Mouse (Mus musculus): Measurements from ENCODE around the gene Azi2. TPM values are rescaled to one million over a fixed set of nuclear protein-coding genes. Genes with fewer than 3 reads are reported as not detected.

The Azi2 gene
- polyA plus RNA-seq (2016; fragmentation: Nextera tagmentation; extraction: Ambion mirVana) = 78.7 and 80.6 TPM in 2 replicates

DNA sequence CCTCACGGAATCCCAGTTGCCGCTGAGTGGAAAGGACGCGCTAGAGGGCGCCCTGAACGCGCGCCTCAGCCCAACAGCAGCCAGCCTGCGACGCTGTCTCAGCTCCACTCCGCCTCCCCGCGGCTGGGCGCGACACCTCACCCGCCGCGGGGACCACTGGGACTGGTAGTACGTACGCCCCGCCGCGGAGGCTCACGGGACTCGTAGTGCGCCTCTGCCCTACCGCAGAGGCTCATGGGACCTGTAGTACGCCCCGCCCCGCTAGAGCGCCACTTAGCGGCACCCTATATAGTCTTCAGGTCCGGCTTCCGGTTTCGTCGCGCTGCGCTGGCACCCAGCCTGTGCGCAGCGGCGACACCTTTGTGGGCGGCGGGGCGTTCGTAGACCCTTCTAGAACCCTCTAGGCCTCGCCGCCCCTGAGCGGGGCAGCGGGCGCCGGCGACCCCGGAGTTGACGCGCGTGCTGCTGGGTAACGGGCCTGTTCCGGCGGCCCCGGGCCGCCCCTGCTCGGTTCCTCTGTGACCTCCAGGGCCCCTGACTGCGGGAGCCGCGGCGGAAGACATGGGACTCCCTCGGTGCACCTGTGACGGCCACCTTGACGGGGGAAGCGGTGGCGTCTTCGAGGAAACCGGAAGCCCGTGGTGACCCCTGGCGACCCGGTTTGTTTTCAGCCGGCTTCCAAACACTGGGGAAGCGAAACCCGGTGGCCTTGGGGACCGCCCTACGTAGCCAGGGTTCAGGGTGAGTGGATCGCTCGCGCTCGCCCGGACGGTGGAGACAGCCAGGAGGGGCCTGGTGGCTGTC, at the start of gene Azi2:
Azi2 (plus strand) TSS at position 282 of the 804 bp plus-strand sequence.
- Histone ChIP-seq H3K4me3 (peak within 1 kb of the TSS; percentile 82), H3K9me3 (no peaks in the 10 kb centered on the region), H3K27me3 (no peaks in the 10 kb centered on the region), H3K4me1 (peaks cover 15% of the 10 kb centered on the region), H3K27ac (replicated peaks) (peak within 1 kb of the TSS; percentile 94), H3K9ac (replicated peaks) (peak within 1 kb of the TSS; percentile 83), H3K36me3 (no peaks in the 10 kb centered on the region), H3K4me2 (replicated peaks) (peak within 1 kb of the TSS; percentile 71)
- under 1% methylated on average over 77 of the region's 87 CpGs for WGBS
- ATAC-seq (ENCODE audit: low FRiP score, low read depth) = peak; percentile 98

DNA sequence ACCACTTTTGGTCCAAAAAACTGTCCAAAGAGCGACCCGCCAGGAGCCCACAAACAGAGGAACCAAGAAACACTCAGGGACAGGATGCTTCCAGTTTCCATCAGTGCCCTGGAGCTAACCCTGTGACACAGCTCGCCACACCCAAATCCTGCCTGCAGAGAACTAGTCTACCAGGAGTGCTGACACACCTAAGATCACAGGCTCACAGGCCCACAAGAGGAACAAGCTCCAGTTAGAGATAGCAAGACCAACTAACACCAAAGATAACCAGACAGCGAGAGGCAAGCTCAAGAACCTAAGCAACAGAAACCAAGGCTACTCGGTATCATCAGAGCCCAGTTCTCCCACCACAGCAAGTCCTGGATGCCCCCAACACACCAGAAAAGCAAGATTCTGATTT, 43.7 kb upstream of the Azi2 start:
- Histone ChIP-seq H3K27ac (replicated peaks) (no peak overlapping the region), H3K27me3 (no peaks in the 10 kb centered on the region), H3K4me1 (no peaks in the 10 kb centered on the region), H3K4me2 (replicated peaks) (no peak overlapping the region), H3K9ac (replicated peaks) (no peak overlapping the region), H3K36me3 (no peaks in the 10 kb centered on the region), H3K4me3 (no peak overlapping the region), H3K9me3 (no peaks in the 10 kb centered on the region)
- no peak for ATAC-seq (ENCODE audit: low FRiP score, low read depth)
- WGBS = 93% methylated on average over 5 of the region's 5 CpGs

DNA sequence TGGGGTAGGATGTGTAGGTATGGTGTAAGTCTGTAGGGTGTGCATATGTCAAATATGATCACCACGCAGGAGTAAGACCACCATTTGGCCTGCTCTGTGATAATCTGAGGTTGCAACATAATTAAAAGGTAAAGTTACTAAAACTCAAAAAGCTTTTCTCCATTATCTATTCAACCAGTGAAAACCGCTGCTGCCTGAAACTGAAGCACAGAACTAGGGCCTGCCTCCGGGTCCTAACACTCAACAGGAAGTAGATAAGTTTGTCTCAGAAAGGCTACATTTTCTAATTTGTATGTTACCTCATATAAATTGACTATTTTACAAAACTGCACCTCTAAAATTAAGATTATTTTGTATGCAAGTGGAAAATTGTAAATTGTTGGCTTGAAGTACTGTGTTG, 38.8 kb upstream of the Azi2 start:
- no peaks in the 10 kb centered on the region for H3K27me3 ChIP-seq
- no peak for ATAC-seq (ENCODE audit: low FRiP score, low read depth)
- no peak overlapping the region for H3K4me3 ChIP-seq
- H3K9ac ChIP-seq (replicated peaks) = no peak overlapping the region
- H3K27ac ChIP-seq (replicated peaks) = no peak overlapping the region
- H3K4me2 ChIP-seq (replicated peaks) = no peak overlapping the region
- H3K4me1 ChIP-seq = no peaks in the 10 kb centered on the region
- H3K36me3 ChIP-seq = no peaks in the 10 kb centered on the region
- H3K9me3 ChIP-seq = no peaks in the 10 kb centered on the region
- WGBS = 96% methylated on average over 3 of the region's 3 CpGs

DNA sequence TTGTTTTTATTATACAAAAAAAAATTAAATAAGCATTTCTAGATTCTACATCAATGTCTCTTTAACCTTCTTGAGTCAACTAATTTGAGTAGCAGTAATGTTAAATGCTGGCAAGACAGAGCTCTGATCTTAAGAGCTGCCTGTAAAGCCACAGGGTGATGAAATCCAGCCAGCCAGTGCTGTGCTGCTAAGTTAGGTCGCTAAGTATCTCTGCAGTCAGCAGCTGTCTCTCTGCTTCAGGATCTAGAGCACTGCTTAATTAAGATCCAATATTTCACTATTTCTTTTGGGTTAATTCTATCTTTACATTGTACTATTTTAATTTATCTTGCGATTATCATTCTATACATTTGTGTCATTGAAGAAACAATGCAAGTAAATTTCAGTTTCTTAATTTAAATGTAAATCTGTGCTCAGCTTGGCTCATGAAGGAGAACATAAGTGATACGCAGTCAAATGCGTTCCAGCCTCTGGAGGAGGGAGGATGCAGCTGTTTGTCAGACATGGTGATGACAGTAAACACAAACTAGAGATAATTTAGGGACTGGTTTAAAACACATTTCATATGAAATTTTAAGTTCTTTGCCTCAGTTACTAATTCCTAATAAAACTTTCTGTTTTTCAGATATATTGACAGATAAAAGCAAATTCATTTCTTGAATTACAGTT, 36.9 kb upstream of the Azi2 start:
- no peaks in the 10 kb centered on the region for H3K27me3 ChIP-seq
- 88% methylated on average over 4 of the region's 4 CpGs for WGBS
- no peaks in the 10 kb centered on the region for H3K9me3 ChIP-seq
- no peak overlapping the region for H3K4me2 ChIP-seq (replicated peaks)
- no peaks in the 10 kb centered on the region for H3K4me1 ChIP-seq
- no peaks in the 10 kb centered on the region for H3K36me3 ChIP-seq
- H3K4me3 ChIP-seq = no peak overlapping the region
- H3K27ac ChIP-seq (replicated peaks) = no peak overlapping the region
- no peak overlapping the region for H3K9ac ChIP-seq (replicated peaks)
- no peak for ATAC-seq (ENCODE audit: low FRiP score, low read depth)

DNA sequence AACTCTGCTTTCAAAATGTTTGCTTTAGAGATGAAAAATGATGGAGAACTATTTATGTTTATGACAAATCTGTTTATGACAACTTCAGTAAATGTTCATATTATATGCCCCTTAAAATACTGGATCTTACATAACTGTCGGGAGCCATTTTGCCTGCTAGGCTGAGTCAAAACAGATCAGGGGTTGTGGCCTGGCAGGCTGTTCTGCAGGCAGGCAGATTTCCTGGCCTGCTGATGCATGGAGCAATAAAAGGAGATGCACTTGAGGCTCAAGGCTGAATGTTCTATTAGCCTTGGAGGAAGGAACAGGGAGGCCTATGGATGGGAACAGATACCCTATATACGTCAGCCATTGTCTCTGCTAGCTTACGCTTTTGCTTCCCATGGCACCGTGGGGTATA, 36.4 kb upstream of the Azi2 start:
- Histone ChIP-seq H3K27me3 (no peaks in the 10 kb centered on the region), H3K4me2 (replicated peaks) (no peak overlapping the region), H3K9me3 (no peaks in the 10 kb centered on the region), H3K27ac (replicated peaks) (no peak overlapping the region), H3K4me3 (no peak overlapping the region), H3K36me3 (no peaks in the 10 kb centered on the region), H3K9ac (replicated peaks) (no peak overlapping the region), H3K4me1 (no peaks in the 10 kb centered on the region)
- ATAC-seq (ENCODE audit: low FRiP score, low read depth) = no peak
- 95% methylated on average over 4 of the region's 4 CpGs for WGBS

DNA sequence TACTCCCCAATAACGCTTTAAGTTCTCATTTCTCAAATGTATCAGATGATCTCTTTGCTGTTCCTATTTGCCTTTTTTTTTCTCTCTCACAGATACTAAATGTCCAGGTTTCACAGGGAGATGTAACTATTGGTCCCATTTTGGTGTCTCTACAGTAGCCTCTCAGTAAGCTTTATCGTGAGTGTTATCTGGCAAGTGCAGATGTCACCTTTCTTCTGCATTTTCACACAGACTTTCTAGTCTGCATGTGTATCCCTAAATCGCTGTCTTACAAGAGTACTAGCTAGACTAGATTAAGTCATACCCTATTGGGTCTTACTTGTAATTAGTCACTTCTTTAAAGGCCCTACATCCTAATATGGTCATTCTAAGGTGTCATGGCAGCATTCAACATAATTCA, 27.4 kb upstream of the Azi2 start:
- H3K27me3 ChIP-seq = no peaks in the 10 kb centered on the region
- no peaks in the 10 kb centered on the region for H3K9me3 ChIP-seq
- H3K4me2 ChIP-seq (replicated peaks) = no peak overlapping the region
- no peaks in the 10 kb centered on the region for H3K4me1 ChIP-seq
- H3K27ac ChIP-seq (replicated peaks) = no peak overlapping the region
- no peak for ATAC-seq (ENCODE audit: low FRiP score, low read depth)
- H3K9ac ChIP-seq (replicated peaks) = no peak overlapping the region
- no peak overlapping the region for H3K4me3 ChIP-seq
- WGBS = 92% methylated on average over 3 of the region's 3 CpGs
- H3K36me3 ChIP-seq = no peaks in the 10 kb centered on the region

DNA sequence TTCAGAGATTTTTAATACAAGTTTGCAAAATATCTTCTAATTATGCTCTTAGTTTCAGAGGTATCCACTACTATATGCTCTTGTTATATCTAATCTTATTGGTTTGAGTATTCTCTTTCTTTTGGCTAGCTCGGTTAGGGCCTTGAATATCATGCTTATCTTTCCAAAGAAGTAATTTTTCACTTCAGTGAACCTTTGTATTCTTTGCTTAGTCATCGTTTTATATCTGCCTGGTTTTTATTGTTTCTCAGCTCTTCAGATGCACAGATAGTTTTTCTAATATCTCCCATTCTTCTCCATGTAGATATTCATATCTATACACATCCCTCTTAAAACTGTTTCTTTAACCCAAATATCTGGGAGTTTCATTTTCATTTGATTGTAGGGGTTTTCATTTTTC, 15.3 kb upstream of the Azi2 start:
- Histone ChIP-seq H3K9me3 (no peaks in the 10 kb centered on the region), H3K4me1 (no peaks in the 10 kb centered on the region), H3K4me3 (no peak overlapping the region), H3K27me3 (no peaks in the 10 kb centered on the region), H3K9ac (replicated peaks) (no peak overlapping the region), H3K4me2 (replicated peaks) (no peak overlapping the region), H3K27ac (replicated peaks) (no peak overlapping the region), H3K36me3 (no peaks in the 10 kb centered on the region)
- ATAC-seq (ENCODE audit: low FRiP score, low read depth) = no peak
- 78% methylated on average over 2 of the region's 2 CpGs for WGBS

DNA sequence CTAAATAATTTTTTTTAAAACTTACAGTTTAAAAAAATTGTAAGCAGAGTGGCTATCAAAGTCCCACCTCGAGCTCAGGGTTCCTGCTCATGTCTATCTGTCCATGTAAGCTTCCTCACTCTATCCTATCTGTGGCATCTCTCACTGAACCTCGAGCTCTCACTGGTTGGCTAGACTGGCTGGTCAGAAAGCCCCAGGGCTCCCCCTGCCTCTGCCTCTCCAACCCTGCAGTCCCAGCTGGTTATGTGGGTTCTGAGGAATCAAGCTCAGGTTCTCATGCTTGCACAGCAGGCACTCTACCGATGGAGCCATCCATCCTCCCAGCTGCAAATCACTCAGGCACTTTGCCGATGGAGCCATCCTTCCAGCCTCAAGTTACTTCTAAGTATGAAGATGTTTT, 10.8 kb upstream of the Azi2 start:
- H3K9ac ChIP-seq (replicated peaks) = no peak overlapping the region
- no peaks in the 10 kb centered on the region for H3K4me1 ChIP-seq
- no peaks in the 10 kb centered on the region for H3K27me3 ChIP-seq
- WGBS = 60% methylated on average over 4 of the region's 4 CpGs
- no peak overlapping the region for H3K4me3 ChIP-seq
- no peak overlapping the region for H3K4me2 ChIP-seq (replicated peaks)
- no peak overlapping the region for H3K27ac ChIP-seq (replicated peaks)
- no peaks in the 10 kb centered on the region for H3K9me3 ChIP-seq
- no peak for ATAC-seq (ENCODE audit: low FRiP score, low read depth)
- H3K36me3 ChIP-seq = no peaks in the 10 kb centered on the region

DNA sequence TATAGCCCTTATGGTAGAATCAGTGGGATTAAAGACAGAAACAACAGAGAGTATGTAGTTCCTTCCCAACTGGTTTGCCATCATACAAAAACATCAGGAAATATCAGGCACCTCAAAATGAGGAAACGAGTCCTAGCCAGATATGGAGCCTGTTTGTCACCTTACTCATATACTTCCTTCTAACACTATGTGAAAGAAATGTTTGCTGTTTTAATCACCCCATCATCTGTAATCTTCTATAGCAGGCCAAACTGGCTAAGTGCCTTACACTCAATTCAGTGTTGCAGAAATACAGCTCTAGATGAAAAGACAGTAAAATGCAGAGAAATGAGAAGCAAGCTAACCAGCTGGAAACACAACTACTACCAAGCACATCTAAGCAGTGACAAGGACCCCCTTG, 10.0 kb upstream of the Azi2 start:
- Histone ChIP-seq H3K4me3 (no peak overlapping the region), H3K27me3 (no peaks in the 10 kb centered on the region), H3K9me3 (no peaks in the 10 kb centered on the region), H3K4me1 (no peaks in the 10 kb centered on the region), H3K9ac (replicated peaks) (no peak overlapping the region), H3K27ac (replicated peaks) (no peak overlapping the region), H3K4me2 (replicated peaks) (no peak overlapping the region), H3K36me3 (no peaks in the 10 kb centered on the region)
- no peak for ATAC-seq (ENCODE audit: low FRiP score, low read depth)
- 90% methylated on average over 1 of the region's 1 CpGs for WGBS

DNA sequence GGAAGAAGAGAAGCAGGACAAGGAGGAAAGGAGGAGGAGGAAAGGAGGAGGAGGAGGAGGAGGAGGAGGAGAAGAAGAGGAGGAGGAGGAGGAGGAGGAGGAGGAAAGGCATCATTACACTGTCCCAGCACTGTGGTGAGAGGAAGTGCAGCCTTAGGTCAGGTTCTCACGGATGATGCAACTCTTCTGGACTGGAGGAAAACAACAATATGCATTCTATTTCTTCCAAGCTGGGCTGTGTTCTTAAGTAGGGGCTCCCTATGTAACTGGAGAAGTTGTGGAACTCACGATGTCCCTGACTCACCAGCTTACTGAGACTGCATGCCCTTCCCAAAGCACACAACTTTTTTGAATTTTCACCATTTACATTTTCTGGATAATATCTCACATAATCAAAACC, 8.6 kb upstream of the Azi2 start:
- no peaks in the 10 kb centered on the region for H3K27me3 ChIP-seq
- no peak overlapping the region for H3K4me3 ChIP-seq
- no peak overlapping the region for H3K4me2 ChIP-seq (replicated peaks)
- H3K27ac ChIP-seq (replicated peaks) = no peak overlapping the region
- no peaks in the 10 kb centered on the region for H3K9me3 ChIP-seq
- H3K36me3 ChIP-seq = no peaks in the 10 kb centered on the region
- no peaks in the 10 kb centered on the region for H3K4me1 ChIP-seq
- no peak for ATAC-seq (ENCODE audit: low FRiP score, low read depth)
- WGBS = 54% methylated on average over 2 of the region's 2 CpGs
- H3K9ac ChIP-seq (replicated peaks) = no peak overlapping the region

DNA sequence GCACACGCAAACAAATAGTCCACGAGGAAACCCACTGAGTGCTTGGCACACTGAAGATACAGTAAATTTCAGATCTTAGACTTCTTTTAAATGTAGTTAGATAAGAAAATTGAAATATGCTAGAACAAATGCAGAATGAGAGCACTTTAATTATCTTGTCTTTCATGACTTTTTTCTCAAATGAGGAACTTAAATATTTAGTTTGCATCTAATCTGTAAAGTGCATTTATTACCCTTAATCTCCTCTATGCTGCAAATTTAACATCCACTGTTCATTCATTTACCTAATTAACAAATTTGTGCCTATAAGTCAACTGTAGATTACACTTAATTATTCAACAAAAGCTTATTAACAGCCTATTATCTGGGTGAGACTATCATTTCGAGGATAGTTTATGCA, 5.3 kb upstream of the Azi2 start:
- WGBS = 90% methylated on average over 3 of the region's 3 CpGs
- no peak for ATAC-seq (ENCODE audit: low FRiP score, low read depth)

DNA sequence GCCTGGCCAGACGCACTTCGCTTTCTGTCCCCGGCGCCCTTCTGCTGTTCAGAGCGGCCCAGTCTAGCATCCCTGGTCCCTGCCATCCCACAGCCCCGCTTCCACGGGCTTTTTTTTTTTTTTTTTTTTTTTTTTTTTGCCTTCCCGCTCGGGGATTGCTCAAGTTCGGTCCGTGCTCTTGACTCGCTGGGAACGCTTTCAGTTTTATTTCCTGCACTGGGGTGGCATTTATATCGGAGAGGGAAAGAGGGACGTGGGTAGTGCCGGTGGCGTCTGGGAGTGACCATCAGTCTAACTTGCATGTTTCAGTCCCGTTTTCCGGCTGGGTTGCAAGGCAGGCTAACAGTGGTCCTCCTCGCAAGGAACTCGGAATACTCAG, 712 bp downstream of the Azi2 start:
- Histone ChIP-seq H3K9ac (replicated peaks) (peak overlapping the region; percentile 83), H3K9me3 (no peaks in the 10 kb centered on the region), H3K4me1 (peaks cover 15% of the 10 kb centered on the region), H3K4me2 (replicated peaks) (peak overlapping the region; percentile 71), H3K27ac (replicated peaks) (peak overlapping the region; percentile 94), H3K4me3 (peak overlapping the region; percentile 82), H3K27me3 (no peaks in the 10 kb centered on the region), H3K36me3 (no peaks in the 10 kb centered on the region)
- 2% methylated on average over 21 of the region's 21 CpGs for WGBS
- ATAC-seq (ENCODE audit: low FRiP score, low read depth) = no peak

More for the DNA sequence above, 5.3 kb upstream of the Azi2 start:
- Histone ChIP-seq H3K4me1 (no peaks in the 10 kb centered on the region), H3K27me3 (no peaks in the 10 kb centered on the region), H3K27ac (replicated peaks) (no peak overlapping the region), H3K4me2 (replicated peaks) (no peak overlapping the region), H3K9ac (replicated peaks) (no peak overlapping the region), H3K36me3 (no peaks in the 10 kb centered on the region), H3K9me3 (no peaks in the 10 kb centered on the region), H3K4me3 (no peak overlapping the region)

All from midbrain, embryonic 12.5 days (tissue).